Mouse (Mus musculus): ENCODE data around the gene Mrpl34.

- TF ChIP-seq POLR2A (IDR thresholded peaks at IDR 0.05; ENCODE audit: control insufficient read depth, low read depth, low read length): no peak
- TF ChIP-seq CTCF (IDR thresholded peaks at IDR 0.05; ENCODE audit: control insufficient read depth, insufficient read depth, insufficient replicate concordance, low read depth, low read length): no peak
Observed at GRCm38 (mm10) chr8:71504349-71504748, 39.6 kb downstream of the Mrpl34 start.

Measured in testis, adult 2 months (tissue).